Mouse (Mus musculus): Measurements from ENCODE around the gene Kcnk2.
"Not testable (repeated sequence)": the region's sequence is repeated elsewhere in the genome, so short reads cannot be mapped to it uniquely, and the experiment has no call there.

Gene Kcnk2

GRCm38 (mm10) chr1:189343301-189344251 is 58.5 kb downstream of the Kcnk2 start:
- DNase-seq (ENCODE audit: low read depth, low spot score): no peak

- DNase-seq (ENCODE audit: low read depth, low spot score): no peak
Measured at GRCm38 (mm10) chr1:189342416-189343104, 59.5 kb downstream of the Kcnk2 start.

DNA sequence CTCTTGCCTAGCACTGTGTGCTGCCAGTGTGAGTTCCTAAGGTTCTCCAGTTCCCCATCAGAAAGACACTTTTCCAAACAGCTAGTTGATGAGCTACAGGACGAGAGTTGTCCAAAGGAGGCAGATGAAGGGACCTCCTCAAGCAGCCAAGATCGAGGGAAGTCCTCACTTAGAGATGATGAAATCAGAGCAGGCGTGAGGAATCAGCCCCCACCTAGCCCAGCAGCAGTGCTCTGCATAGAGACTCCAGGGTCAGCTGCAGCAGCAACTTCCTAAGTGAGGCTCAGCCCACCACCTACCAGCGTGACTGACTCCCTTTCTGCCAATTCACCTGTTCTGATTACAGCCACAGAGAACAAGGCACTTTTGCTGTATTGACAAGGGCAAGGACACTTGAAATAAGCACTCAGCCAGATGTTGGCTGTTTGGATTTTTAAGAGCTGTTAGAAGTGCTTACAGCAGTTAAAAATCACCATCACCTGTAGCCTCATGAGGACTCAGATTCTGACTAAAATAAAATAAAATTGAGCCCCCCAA is 60.6 kb downstream of the Kcnk2 start:
- no peak for DNase-seq (ENCODE audit: low read depth, low spot score)

DNA sequence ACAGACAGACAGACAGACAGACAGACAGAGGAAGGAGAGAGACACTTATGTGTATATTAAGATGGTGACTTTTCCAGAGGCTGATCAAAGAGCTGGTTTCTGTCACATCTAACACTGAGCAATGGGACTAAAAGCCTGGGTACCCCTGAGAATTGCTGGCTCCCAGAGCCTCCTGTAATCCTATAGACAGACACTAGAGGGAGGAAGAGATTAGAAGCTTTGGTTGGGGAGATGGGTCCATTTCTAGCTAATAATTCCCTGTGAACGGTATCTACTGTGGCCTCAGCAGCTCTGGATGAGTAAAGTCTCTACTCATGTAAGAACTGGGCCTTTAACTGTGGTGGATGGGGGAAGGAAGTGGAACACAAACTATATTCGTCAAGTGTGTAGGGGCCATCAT is 86.2 kb downstream of the Kcnk2 start:
- DNase-seq (ENCODE audit: low read depth, low spot score): no peak

DNA sequence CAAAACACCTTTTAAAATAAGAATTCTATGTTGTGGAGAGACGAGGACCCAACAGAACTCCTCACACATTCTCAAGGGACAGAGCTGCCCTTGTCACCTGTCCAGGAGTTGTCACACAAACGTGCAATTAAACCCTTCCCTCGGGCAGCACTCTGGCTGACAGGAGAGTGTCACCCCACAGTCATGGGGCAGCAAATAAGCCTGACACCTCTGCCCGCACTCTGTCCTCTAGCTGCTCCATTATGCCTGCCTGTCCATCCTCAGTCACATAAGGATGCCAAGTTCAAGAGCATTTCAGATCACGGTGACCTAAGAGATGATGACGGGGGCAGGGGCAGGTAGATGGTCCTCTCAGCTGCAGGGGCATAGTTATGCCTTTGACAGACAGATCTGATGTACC is 87.6 kb downstream of the Kcnk2 start:
- no peak for DNase-seq (ENCODE audit: low read depth, low spot score)

GRCm38 (mm10) chr1:189313750-189314149 is 88.3 kb downstream of the Kcnk2 start:
- no peak for DNase-seq (ENCODE audit: low read depth, low spot score)

- DNase-seq (ENCODE audit: low read depth, low spot score): no peak
Measured at GRCm38 (mm10) chr1:189310145-189310544, 91.9 kb downstream of the Kcnk2 start.

- DNase-seq (ENCODE audit: low read depth, low spot score): no peak
Measured at GRCm38 (mm10) chr1:189304988-189305522, 97.0 kb downstream of the Kcnk2 start.

GRCm38 (mm10) chr1:189303001-189303400 is 99.1 kb downstream of the Kcnk2 start:
- DNase-seq (ENCODE audit: low read depth, low spot score): no peak

GRCm38 (mm10) chr1:189293679-189294406 is 108.2 kb downstream of the Kcnk2 start:
- no peak for DNase-seq (ENCODE audit: low read depth, low spot score)

- DNase-seq (ENCODE audit: low read depth, low spot score): no peak
Measured at GRCm38 (mm10) chr1:189290885-189291284, 111.2 kb downstream of the Kcnk2 start.

- DNase-seq (ENCODE audit: low read depth, low spot score): no peak
Measured at GRCm38 (mm10) chr1:189288948-189289347, 113.1 kb downstream of the Kcnk2 start.

- DNase-seq (ENCODE audit: low read depth, low spot score): no peak
Measured at GRCm38 (mm10) chr1:189272281-189272680, 129.8 kb downstream of the Kcnk2 start.

DNA sequence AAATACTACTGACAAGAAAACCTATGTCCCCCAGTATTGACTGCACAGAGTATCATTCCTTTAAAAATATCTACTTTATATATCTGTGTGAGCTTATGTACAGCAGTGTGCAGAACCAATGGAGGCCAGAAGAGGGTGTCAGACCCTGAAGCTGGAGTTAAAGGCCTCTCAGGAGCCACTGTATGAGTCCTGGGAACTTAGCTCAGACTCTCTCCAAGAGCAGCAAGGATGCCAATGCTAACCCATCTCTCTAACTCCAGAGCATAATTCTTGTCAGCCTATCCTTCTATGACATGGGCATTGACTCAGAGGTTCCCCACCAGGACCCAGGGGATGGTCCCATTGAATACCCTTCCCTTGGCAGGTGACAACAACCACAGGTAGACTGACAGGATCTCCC is 148.4 kb downstream of the Kcnk2 start:
- no peak for DNase-seq (ENCODE audit: low read depth, low spot score)

DNA sequence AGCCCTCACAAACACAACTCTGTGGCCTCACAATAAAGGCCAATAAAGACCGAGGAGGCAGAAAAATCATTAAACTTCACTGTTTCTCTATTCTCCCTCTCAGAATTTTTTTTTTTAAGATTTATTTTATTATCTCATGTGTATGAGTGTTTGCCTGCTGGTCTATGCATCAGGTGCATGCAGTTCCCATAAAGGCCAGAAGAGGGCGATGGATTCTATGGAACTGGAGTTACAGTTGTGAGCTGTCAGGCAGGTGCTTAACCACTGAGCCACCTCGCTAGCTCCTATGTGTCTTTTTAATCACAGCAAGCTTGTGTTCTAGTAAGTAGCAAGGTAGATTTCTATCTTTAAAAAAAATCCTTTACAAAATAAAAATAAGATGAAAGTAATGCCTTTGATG is 148.9 kb downstream of the Kcnk2 start:
- no peak for DNase-seq (ENCODE audit: low read depth, low spot score)

DNA sequence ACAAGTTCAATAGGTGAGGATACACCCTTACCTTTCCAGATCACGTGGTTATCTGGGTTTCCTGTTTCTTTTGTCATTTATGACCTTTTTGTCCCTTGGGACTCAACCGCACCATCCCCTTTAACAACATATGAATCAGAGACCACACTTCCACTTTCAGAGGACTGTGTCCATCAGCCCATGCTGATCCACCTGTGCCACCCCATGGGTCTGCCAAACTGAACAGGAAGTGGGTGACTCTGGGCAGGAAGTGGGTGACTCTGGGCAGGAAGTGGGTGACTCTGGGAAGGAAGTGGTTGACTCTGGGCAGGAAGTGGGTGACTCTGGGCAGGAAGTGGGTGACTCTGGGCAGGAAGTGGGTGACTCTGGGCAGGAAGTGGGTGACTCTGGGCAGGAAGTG is 158.9 kb downstream of the Kcnk2 start:
- not testable (repeated sequence) for DNase-seq (ENCODE audit: low read depth, low spot score)

DNA sequence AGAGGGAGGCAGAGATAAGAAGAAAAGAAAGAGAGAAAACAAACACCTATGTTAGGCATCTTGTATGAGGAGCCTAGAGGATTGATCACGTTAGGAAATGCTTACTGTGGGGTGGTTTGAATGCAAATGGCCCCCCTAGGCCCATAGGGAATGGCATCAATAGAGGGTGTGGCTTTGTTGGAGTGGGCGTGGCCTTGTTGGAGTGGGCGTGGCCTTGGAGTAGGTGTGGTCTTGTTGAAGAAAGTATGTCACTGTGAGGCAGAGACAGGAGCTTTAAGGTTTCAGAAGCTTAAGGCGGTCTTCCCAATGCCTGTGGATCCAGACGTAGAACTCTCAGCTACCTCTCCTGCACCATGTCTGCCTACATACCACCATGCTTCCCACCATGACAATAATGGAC is 166.8 kb downstream of the Kcnk2 start:
- no peak for DNase-seq (ENCODE audit: low read depth, low spot score)

DNA sequence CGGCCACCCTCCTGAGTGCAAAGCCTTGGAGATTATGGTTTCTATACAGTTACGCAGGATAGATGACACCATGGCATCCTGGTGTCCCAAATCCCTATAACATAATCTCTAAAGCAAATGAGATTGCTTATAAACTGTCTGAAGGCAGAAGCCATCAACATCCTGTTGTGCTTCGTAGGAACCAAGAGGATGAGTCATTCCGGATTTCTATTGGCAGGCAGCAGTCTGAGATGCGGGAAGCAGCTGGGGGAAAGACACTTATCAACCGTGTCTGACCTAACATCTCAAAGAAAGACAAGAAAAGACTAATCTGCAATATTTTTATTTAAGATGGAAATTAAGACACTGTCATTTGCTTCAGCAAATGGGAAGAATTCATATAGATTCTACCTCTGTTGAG is 169.2 kb downstream of the Kcnk2 start:
- DNase-seq (ENCODE audit: low read depth, low spot score): no peak

DNA sequence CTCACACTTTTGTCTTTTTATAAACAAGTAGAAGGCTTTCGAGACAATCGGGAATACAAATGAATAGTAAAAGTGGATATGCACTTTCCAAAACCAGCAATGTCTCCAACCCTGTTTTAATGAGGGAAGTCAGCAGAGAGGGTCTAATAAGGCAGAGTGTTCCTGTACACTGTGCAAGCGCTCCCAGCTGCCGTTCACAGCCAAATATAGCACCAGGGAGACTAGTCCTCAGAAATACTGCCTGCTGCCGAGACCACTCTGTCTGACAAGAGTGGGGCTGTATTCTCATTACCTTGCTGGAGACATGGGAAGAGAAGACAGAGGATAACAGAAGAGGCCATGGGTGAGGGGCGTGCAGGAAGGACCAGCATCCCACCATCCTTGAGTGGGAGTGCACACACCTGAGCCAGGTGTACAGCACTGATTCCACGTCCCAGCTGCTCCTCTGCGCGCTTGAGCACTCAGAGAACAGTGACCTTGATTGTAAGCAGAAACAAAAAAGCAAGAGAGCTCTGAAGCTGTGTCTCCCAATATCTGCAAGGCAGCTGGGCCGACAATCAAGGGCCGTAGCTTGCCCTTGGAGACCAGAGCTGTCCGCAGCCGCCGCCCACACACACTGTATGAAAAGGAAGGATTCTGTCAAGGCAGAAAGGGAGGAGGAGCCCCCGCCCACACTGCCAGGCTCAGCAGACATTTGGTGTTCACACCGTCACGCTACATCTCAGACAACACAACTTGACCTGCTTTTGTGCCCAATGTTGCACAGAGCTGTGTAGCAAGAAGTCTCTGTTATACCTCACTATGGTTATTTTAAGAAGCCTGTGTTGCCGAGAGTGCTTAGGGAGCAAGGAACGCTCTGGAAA is 173.6 kb downstream of the Kcnk2 start:
- DNase-seq (ENCODE audit: low read depth, low spot score): no peak

- DNase-seq (ENCODE audit: low read depth, low spot score): no peak
Measured at GRCm38 (mm10) chr1:189227479-189227878, 174.6 kb downstream of the Kcnk2 start.

DNA sequence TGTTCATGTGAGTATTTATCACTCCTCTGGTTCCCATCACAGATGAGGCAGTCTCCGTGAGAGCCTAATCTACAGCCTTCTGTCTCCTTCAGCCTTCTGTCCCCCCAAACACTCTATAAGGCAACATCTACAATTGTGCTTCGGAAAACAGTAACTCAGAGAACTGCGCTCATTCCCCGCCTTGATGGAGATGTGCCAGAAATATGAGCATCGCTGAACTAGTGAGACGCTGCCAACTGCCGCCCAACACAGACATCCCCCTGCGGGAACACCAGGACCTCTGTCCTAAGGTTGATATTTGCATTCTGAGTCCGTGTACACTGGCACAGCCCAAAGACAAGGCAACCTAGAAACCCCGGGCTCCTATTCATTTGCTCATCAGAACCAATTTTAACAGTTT is 183.0 kb downstream of the Kcnk2 start:
- no peak for DNase-seq (ENCODE audit: low read depth, low spot score)

Measured in CD4-positive, CD25-positive, alpha-beta regulatory T cell, adult 2 months (primary cell).